Mouse (Mus musculus) brain, embryonic 14.5 days (tissue): ENCODE data around the gene Rcan3.

ENCODE experiments used
- CTCF ChIP-seq: fragments of 200-500 bp; IDR thresholded peaks from 2 replicates; pipeline ENCODE4 v1.5.1; 2012; ENCODE audit warnings: inconsistent platforms, mild to moderate bottlenecking, moderate library complexity, borderline replicate concordance; ENCODE audit not compliant: insufficient read depth, insufficient read length; ENCODE audit errors: extremely low read depth
- POLR2A ChIP-seq: fragments of 200-500 bp; IDR thresholded peaks from 2 replicates; pipeline ENCODE4 v1.6.1; 2012; ENCODE audit warnings: mild to moderate bottlenecking, inconsistent platforms, borderline replicate concordance; ENCODE audit not compliant: poor library complexity, insufficient read depth, insufficient read length, severe bottlenecking; ENCODE audit errors: extremely low read depth

DNA sequence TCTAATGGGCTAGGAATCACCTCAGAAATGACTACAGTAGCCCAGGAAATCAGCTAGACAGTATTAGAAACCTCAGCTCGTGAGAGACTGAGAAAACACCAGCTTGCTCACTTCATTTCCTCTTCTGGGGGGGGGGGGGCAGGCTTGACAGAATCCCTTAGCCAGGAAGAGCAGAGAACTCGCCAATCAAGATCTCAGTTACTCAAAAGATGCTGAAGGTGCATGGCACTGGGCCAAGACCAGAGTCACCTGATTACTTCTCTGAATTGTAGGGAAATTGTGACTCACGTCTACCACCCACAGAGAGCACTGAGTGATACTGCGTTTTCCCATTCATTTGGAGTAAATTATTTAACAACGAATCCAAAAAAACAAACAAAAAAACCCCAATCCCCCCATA is 27.5 kb downstream of the Rcan3 start:
- TF ChIP-seq CTCF, result no peak
- TF ChIP-seq POLR2A, result no peak
